Mouse (Mus musculus): Measurements from ENCODE around the gene Gm49416. TPM values are rescaled to one million over a fixed set of nuclear protein-coding genes. Genes with fewer than 3 reads are reported as not detected.

Gene Gm49416
- total RNA-seq (2014; rRNA removed) (0.52 and 2.7 TPM in 2 replicates), polyA plus RNA-seq (2015; fragmentation: Nextera tagmentation; extraction: Ambion mirVana) (not detected in 2 replicates)

GRCm38 (mm10) chr19:8888511-8889385, at the start of gene Gm49416, which contains the start of gene 1810009A15Rik:
Gene Gm49416 (plus strand): TSS chr19:8888926.
Gene 1810009A15Rik (plus strand): TSS chr19:8888853.
- under 1% methylated on average over 58 of the region's 58 CpGs for WGBS
- Histone ChIP-seq H3K4me2 (ENCODE audit: low read depth, low read length) (peak within 1 kb of the TSS; percentile 90), H3K9ac (replicated peaks; ENCODE audit: low read length) (peak within 1 kb of the TSS; percentile 57), H3K4me3 (ENCODE audit: low read length) (peak within 1 kb of the TSS; percentile 43), H3K36me3 (ENCODE audit: insufficient read depth, low read length) (no peaks in the 10 kb centered on the region), H3K4me1 (ENCODE audit: insufficient read depth, low read length) (peaks cover 9% of the 10 kb centered on the region; the same call in 1 of the 2 replicates), H3K9me3 (ENCODE audit: low read length) (no peaks in the 10 kb centered on the region), H3K27me3 (ENCODE audit: insufficient read depth, low read length) (no peaks in the 10 kb centered on the region), H3K27ac (peak within 1 kb of the TSS; percentile 71)
- DNase-seq (ENCODE audit: low spot score) (peak; percentile 98), ATAC-seq (peak; percentile 97)
- TF ChIP-seq CTCF (IDR thresholded peaks at IDR 0.05; ENCODE audit: low read depth): peak; percentile 5; the same call in 1 of the 2 replicates

- peak within 1 kb of the TSS; percentile 97 for H3K27ac ChIP-seq
- peak within 1 kb of the TSS; percentile 73 for H3K9ac ChIP-seq (replicated peaks; ENCODE audit: low read length)
- no peaks in the 10 kb centered on the region for H3K27me3 ChIP-seq (ENCODE audit: insufficient read depth, low read length)
- peaks cover 10% of the 10 kb centered on the region; the same call in 1 of the 2 replicates for H3K36me3 ChIP-seq (ENCODE audit: insufficient read depth, low read length)
- no peaks in the 10 kb centered on the region for H3K9me3 ChIP-seq (ENCODE audit: low read length)
- WGBS: 30% methylated on average over 11 of the region's 11 CpGs
- H3K4me1 ChIP-seq (ENCODE audit: insufficient read depth, low read length): peaks cover 8% of the 10 kb centered on the region
- peak within 1 kb of the TSS; percentile 91 for H3K4me2 ChIP-seq (ENCODE audit: low read depth, low read length)
- peak within 1 kb of the TSS; percentile 51 for H3K4me3 ChIP-seq (ENCODE audit: low read length)
- DNase-seq (ENCODE audit: low spot score) (peak; percentile 92), ATAC-seq (peak; percentile 87)
- TF ChIP-seq CTCF (IDR thresholded peaks at IDR 0.05; ENCODE audit: low read depth): peak; percentile 12; the same call in 1 of the 2 replicates
Observed at GRCm38 (mm10) chr19:8839103-8839907, 49.4 kb upstream of the Gm49416 start, which contains the start of gene Gng3. Gene Gng3 (minus strand): TSS chr19:8839194.

GRCm38 (mm10) chr19:8839908-8840791, 48.6 kb upstream of the Gm49416 start:
- 12% methylated on average over 29 of the region's 29 CpGs for WGBS
- H3K4me1 ChIP-seq (ENCODE audit: insufficient read depth, low read length): peaks cover 8% of the 10 kb centered on the region

GRCm38 (mm10) chr19:8841012-8841411, 47.7 kb upstream of the Gm49416 start:
- no peak for ATAC-seq
- no peaks in the 10 kb centered on the region for H3K27me3 ChIP-seq (ENCODE audit: insufficient read depth, low read length)
- peak overlapping the region; percentile 91 for H3K4me2 ChIP-seq (ENCODE audit: low read depth, low read length)
- peaks cover 8% of the 10 kb centered on the region for H3K4me1 ChIP-seq (ENCODE audit: insufficient read depth, low read length)
- peak overlapping the region; percentile 97; the same call in 1 of the 2 replicates for H3K27ac ChIP-seq
- DNase-seq (ENCODE audit: low spot score): no peak
- no peak for TF ChIP-seq CTCF (IDR thresholded peaks at IDR 0.05; ENCODE audit: low read depth)
- H3K9ac ChIP-seq (replicated peaks; ENCODE audit: low read length): peak overlapping the region; percentile 73
- peaks cover 8% of the 10 kb centered on the region; the same call in 1 of the 2 replicates for H3K36me3 ChIP-seq (ENCODE audit: insufficient read depth, low read length)
- 86% methylated on average over 7 of the region's 7 CpGs for WGBS
- H3K9me3 ChIP-seq (ENCODE audit: low read length): no peaks in the 10 kb centered on the region
- H3K4me3 ChIP-seq (ENCODE audit: low read length): peak overlapping the region; percentile 51

More at GRCm38 (mm10) chr19:8839908-8840791, 48.6 kb upstream of the Gm49416 start:
- TF ChIP-seq CTCF (IDR thresholded peaks at IDR 0.05; ENCODE audit: low read depth): no peak
- no peaks in the 10 kb centered on the region for H3K27me3 ChIP-seq (ENCODE audit: insufficient read depth, low read length)
- DNase-seq (ENCODE audit: low spot score): peak; percentile 76
- peak overlapping the region; percentile 91 for H3K4me2 ChIP-seq (ENCODE audit: low read depth, low read length)
- H3K4me3 ChIP-seq (ENCODE audit: low read length): peak overlapping the region; percentile 51
- H3K9ac ChIP-seq (replicated peaks; ENCODE audit: low read length): peak overlapping the region; percentile 73
- ATAC-seq: peak; percentile 28
- H3K27ac ChIP-seq: peak overlapping the region; percentile 97
- H3K9me3 ChIP-seq (ENCODE audit: low read length): no peaks in the 10 kb centered on the region
- peaks cover 3% of the 10 kb centered on the region; the same call in 1 of the 2 replicates for H3K36me3 ChIP-seq (ENCODE audit: insufficient read depth, low read length)

GRCm38 (mm10) chr19:8842961-8843360, 45.8 kb upstream of the Gm49416 start:
- H3K4me3 ChIP-seq (ENCODE audit: low read length): no peak overlapping the region
- H3K4me1 ChIP-seq (ENCODE audit: insufficient read depth, low read length): peaks cover 8% of the 10 kb centered on the region
- H3K27me3 ChIP-seq (ENCODE audit: insufficient read depth, low read length): no peaks in the 10 kb centered on the region
- no peak overlapping the region for H3K9ac ChIP-seq (replicated peaks; ENCODE audit: low read length)
- H3K4me2 ChIP-seq (ENCODE audit: low read depth, low read length): no peak overlapping the region
- 87% methylated on average over 6 of the region's 6 CpGs for WGBS
- ATAC-seq: no peak
- peaks cover 26% of the 10 kb centered on the region for H3K36me3 ChIP-seq (ENCODE audit: insufficient read depth, low read length)
- no peak for DNase-seq (ENCODE audit: low spot score)
- no peaks in the 10 kb centered on the region for H3K9me3 ChIP-seq (ENCODE audit: low read length)
- TF ChIP-seq CTCF (IDR thresholded peaks at IDR 0.05; ENCODE audit: low read depth): no peak
- no peak overlapping the region for H3K27ac ChIP-seq
